Mouse (Mus musculus): Measurements from ENCODE around the gene Olfr1338. TPM values are rescaled to one million over a fixed set of nuclear protein-coding genes. Genes with fewer than 3 reads are reported as not detected.
A peak's percentile ranks its signal among the peaks of the same experiment; 100 is the strongest.
"Not testable (repeated sequence)": the region's sequence is repeated elsewhere in the genome, so short reads cannot be mapped to it uniquely, and the experiment has no call there.

Gene Olfr1338
- not detected in 2 replicates for polyA plus RNA-seq (2012; rRNA removed)

DNA sequence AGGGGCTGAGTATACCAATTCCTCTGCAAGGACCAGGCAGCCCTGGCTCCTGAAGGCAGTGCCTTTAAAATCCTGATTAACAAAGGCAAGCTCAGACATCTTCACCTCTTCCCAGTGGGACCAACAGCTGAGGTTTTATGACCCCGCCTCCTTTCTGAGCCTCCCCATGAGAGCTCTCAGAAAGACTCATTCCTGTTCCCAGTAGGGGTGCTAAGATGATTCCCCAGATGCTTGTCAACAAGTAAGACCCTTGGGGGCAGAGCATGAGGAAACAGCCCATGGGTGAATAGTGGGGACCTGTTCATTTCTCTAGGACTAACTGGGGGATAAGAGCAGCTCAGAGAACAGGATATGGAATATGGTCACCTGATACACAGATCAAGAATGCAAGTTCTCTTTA lies at the start of gene Olfr1338:
TSS of gene Olfr1338 (minus strand) at position 101 of the 400 bp plus-strand sequence.
- 96% methylated on average over 1 of the region's 1 CpGs for WGBS
- H3K27ac ChIP-seq (ENCODE audit: insufficient read depth, low read length) = no peak within 1 kb of the TSS
- H3K4me3 ChIP-seq (replicated peaks; ENCODE audit: insufficient read depth, low read depth, low read length) = no peak within 1 kb of the TSS
- H3K27me3 ChIP-seq (ENCODE audit: control insufficient read depth, insufficient read depth, low read length) = no peaks in the 10 kb centered on the region
- TF ChIP-seq POLR2A (IDR thresholded peaks at IDR 0.05; ENCODE audit: borderline replicate concordance, insufficient read depth, low read length) = no peak
- no peak for TF ChIP-seq CTCF (IDR thresholded peaks at IDR 0.05; ENCODE audit: borderline replicate concordance, insufficient read depth, low read depth, low read length)
- H3K4me1 ChIP-seq (ENCODE audit: control insufficient read depth, insufficient read depth, low read length) = no peaks in the 10 kb centered on the region
- DNase-seq = no peak

DNA sequence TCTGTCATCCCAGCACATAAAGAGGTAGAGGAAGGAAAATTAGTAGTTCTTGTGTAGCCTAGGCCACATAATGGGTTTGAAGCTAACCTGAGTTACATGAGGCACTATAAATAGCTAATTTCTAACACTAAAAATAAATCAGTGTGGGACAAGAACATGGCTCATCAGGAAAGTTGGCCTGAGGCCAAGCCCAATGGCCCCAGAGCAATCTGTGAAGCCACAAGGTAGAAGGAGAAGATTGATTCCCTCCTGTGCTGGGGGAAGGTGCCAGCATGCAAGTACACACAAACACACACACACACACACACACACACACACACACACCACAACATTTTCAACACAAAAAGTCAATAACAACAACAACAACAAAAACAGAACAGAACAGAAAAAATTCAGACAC lies 34.3 kb upstream of the Olfr1338 start:
- DNase-seq = peak in 1 of 2 experiments; percentile 14
- not testable (repeated sequence) for H3K27ac ChIP-seq (ENCODE audit: insufficient read depth, low read length); H3K4me3 ChIP-seq (replicated peaks; ENCODE audit: insufficient read depth, low read depth, low read length); H3K4me1 ChIP-seq (ENCODE audit: control insufficient read depth, insufficient read depth, low read length); H3K27me3 ChIP-seq (ENCODE audit: control insufficient read depth, insufficient read depth, low read length)

- 69% methylated on average over 2 of the region's 2 CpGs for WGBS
- TF ChIP-seq CTCF (IDR thresholded peaks at IDR 0.05; ENCODE audit: borderline replicate concordance, insufficient read depth, low read depth, low read length) = no peak
- TF ChIP-seq POLR2A (IDR thresholded peaks at IDR 0.05; ENCODE audit: borderline replicate concordance, insufficient read depth, low read length) = no peak
Observed at GRCm38 (mm10) chr4:118782486-118782885, 23.9 kb upstream of the Olfr1338 start, which contains the start of gene Olfr1337. Gene Olfr1337 (minus strand): TSS chr4:118782586.

DNA sequence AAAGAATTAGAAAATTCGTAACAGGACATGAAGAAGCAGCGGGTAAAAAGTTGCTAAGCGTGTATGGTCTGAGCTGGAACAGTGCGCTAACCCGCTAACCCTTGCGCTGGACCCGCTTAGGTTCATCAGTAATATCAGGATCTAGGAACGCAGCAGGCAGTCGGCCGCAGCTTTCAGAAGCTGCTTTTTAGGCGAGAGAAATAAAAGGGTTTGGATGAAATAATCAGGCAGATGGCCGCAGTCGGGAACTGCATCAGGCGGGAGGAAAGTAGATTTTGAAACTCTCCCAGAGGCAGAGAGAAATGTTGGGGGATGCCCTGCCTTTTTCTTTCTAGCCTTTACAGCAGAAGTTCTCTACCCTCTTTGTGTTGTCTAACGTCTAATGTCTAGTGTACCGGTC lies 16.7 kb downstream of the Olfr1338 start:
- DNase-seq = peak in 1 of 2 experiments; percentile 20
- TF ChIP-seq POLR2A (IDR thresholded peaks at IDR 0.05; ENCODE audit: borderline replicate concordance, insufficient read depth, low read length) (no peak), CTCF (IDR thresholded peaks at IDR 0.05; ENCODE audit: borderline replicate concordance, insufficient read depth, low read depth, low read length) (no peak)
- Histone ChIP-seq H3K27me3 (ENCODE audit: control insufficient read depth, insufficient read depth, low read length) (no peaks in the 10 kb centered on the region; the same call in 1 of the 2 replicates), H3K4me3 (replicated peaks; ENCODE audit: insufficient read depth, low read depth, low read length) (no peak overlapping the region), H3K4me1 (ENCODE audit: control insufficient read depth, insufficient read depth, low read length) (no peaks in the 10 kb centered on the region; the same call in 1 of the 2 replicates), H3K27ac (ENCODE audit: insufficient read depth, low read length) (no peak overlapping the region)
- WGBS = 4% methylated on average over 16 of the region's 16 CpGs

More at GRCm38 (mm10) chr4:118782486-118782885, 23.9 kb upstream of the Olfr1338 start, which contains the start of gene Olfr1337:
- DNase-seq = no peak
- Histone ChIP-seq H3K4me1 (ENCODE audit: control insufficient read depth, insufficient read depth, low read length) (no peaks in the 10 kb centered on the region), H3K4me3 (replicated peaks; ENCODE audit: insufficient read depth, low read depth, low read length) (no peak within 1 kb of the TSS), H3K27ac (ENCODE audit: insufficient read depth, low read length) (no peak within 1 kb of the TSS), H3K27me3 (ENCODE audit: control insufficient read depth, insufficient read depth, low read length) (no peaks in the 10 kb centered on the region)

DNA sequence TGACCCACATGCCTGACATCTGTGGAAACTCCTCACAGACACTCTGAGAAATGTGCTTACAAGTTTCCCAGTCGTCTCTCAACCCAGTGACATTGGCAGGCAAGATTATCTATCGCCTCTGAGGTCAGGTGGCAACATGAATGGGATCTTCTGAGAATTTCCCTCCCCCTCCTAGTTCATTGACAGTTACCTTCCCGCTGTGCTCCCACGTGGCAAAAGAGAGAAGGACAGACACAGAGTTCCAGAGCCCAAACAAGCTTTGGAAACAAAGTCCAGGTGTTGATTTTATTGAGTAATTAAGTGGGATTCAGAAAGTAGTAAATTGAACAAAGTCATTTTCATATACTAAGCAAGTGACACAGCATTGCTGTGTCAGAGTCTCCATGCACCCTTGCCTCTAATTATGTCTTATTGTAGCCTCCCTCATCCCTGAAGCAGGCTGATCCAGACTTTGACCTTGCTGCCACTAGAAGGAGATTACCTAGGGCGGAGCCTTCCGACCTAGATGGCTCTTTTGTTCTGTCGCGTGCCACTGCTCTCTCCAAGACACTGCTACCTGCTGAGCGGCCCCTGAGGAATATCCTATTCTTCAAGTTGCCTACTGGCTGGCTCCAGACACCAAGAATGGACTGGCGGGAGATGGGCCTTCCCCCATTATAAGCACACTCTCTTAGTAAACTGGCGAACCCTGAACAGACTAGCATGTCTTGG lies 17.4 kb downstream of the Olfr1338 start:
- no peak overlapping the region for H3K27ac ChIP-seq (ENCODE audit: insufficient read depth, low read length)
- no peaks in the 10 kb centered on the region; the same call in 1 of the 2 replicates for H3K4me1 ChIP-seq (ENCODE audit: control insufficient read depth, insufficient read depth, low read length)
- TF ChIP-seq POLR2A (IDR thresholded peaks at IDR 0.05; ENCODE audit: borderline replicate concordance, insufficient read depth, low read length) (no peak), CTCF (IDR thresholded peaks at IDR 0.05; ENCODE audit: borderline replicate concordance, insufficient read depth, low read depth, low read length) (no peak)
- no peak for DNase-seq
- WGBS = 40% methylated on average over 11 of the region's 11 CpGs
- H3K27me3 ChIP-seq (ENCODE audit: control insufficient read depth, insufficient read depth, low read length) = no peaks in the 10 kb centered on the region; the same call in 1 of the 2 replicates
- H3K4me3 ChIP-seq (replicated peaks; ENCODE audit: insufficient read depth, low read depth, low read length) = no peak overlapping the region

- Histone ChIP-seq H3K27me3 (ENCODE audit: control insufficient read depth, insufficient read depth, low read length) (no peaks in the 10 kb centered on the region; the same call in 1 of the 2 replicates), H3K27ac (ENCODE audit: insufficient read depth, low read length) (no peak overlapping the region), H3K4me1 (ENCODE audit: control insufficient read depth, insufficient read depth, low read length) (no peaks in the 10 kb centered on the region; the same call in 1 of the 2 replicates), H3K4me3 (replicated peaks; ENCODE audit: insufficient read depth, low read depth, low read length) (no peak overlapping the region)
- TF ChIP-seq POLR2A (IDR thresholded peaks at IDR 0.05; ENCODE audit: borderline replicate concordance, insufficient read depth, low read length) (no peak), CTCF (IDR thresholded peaks at IDR 0.05; ENCODE audit: borderline replicate concordance, insufficient read depth, low read depth, low read length) (no peak)
- WGBS = 70% methylated on average over 3 of the region's 3 CpGs
- no peak for DNase-seq
Observed at GRCm38 (mm10) chr4:118739574-118739973, 19.0 kb downstream of the Olfr1338 start.

- no peak for DNase-seq
- Histone ChIP-seq H3K27me3 (ENCODE audit: control insufficient read depth, insufficient read depth, low read length) (no peaks in the 10 kb centered on the region), H3K4me1 (ENCODE audit: control insufficient read depth, insufficient read depth, low read length) (no peaks in the 10 kb centered on the region), H3K4me3 (replicated peaks; ENCODE audit: insufficient read depth, low read depth, low read length) (no peak within 1 kb of the TSS), H3K27ac (ENCODE audit: insufficient read depth, low read length) (no peak within 1 kb of the TSS)
- TF ChIP-seq POLR2A (IDR thresholded peaks at IDR 0.05; ENCODE audit: borderline replicate concordance, insufficient read depth, low read length) = no peak
- TF ChIP-seq CTCF (IDR thresholded peaks at IDR 0.05; ENCODE audit: borderline replicate concordance, insufficient read depth, low read depth, low read length) = no peak
- WGBS = 92% methylated on average over 1 of the region's 1 CpGs
Observed at GRCm38 (mm10) chr4:118731875-118732274, 26.7 kb downstream of the Olfr1338 start, which contains the start of gene Olfr1339. Gene Olfr1339 (plus strand): TSS chr4:118732175.

All from cerebellum, adult 2 months (tissue).